Mouse (Mus musculus): ENCODE data around the gene Gm3139. TPM values are rescaled to one million over a fixed set of nuclear protein-coding genes. Genes with fewer than 3 reads are reported as not detected.
"Not testable (repeated sequence)": the region's sequence is repeated elsewhere in the genome, so short reads cannot be mapped to it uniquely, and the experiment has no call there.

The Gm3139 gene
- polyA plus RNA-seq (2015; fragmentation: Nextera tagmentation; extraction: Ambion mirVana): not detected in 2 replicates

DNA sequence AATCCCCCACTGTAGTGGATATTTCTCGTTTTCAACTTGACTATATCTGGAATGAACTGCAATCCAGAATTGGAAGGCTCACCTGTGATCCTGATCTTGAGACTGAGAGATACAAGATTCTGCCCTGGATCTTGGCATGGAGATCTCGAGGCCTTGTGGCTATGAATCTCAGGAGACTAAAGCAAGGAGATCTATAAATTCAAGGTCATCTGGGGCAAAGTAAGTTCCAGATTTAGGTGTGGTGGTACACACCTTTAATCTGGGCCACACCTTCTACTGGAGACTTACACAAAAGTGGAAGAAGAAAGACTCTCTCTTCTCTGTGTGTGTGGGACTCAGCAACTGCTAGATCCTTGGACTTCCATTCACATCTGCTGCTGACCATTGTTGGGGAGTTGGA, at the start of gene Gm3139:
Gene Gm3139 (plus strand): TSS at position 301 of the 400 bp plus-strand sequence.
- H3K27ac ChIP-seq; H3K4me2 ChIP-seq; ATAC-seq; H3K9ac ChIP-seq; H3K4me3 ChIP-seq; H3K36me3 ChIP-seq (ENCODE audit: poor library complexity, severe bottlenecking); H3K27me3 ChIP-seq; H3K9me3 ChIP-seq (replicated peaks); H3K4me1 ChIP-seq: not testable (repeated sequence)
- no CpG with 5 or more reads among the region's 2 CpGs for WGBS

Other genes starting within 250 kb of the Gm3139 start
- gene A430089I19Rik, start 219.5 kb upstream of the Gm3139 start, polyA plus RNA-seq (2015; fragmentation: Nextera tagmentation; extraction: Ambion mirVana): not detected in 2 replicates
- gene Gm6502, start 211.9 kb upstream of the Gm3139 start, polyA plus RNA-seq (2015; fragmentation: Nextera tagmentation; extraction: Ambion mirVana): not detected in 2 replicates
- gene AA792892, start 186.5 kb upstream of the Gm3139 start, polyA plus RNA-seq (2015; fragmentation: Nextera tagmentation; extraction: Ambion mirVana): not detected in 2 replicates
- gene Gm7682, start 80.5 kb upstream of the Gm3139 start, polyA plus RNA-seq (2015; fragmentation: Nextera tagmentation; extraction: Ambion mirVana): not detected in 2 replicates
- not detected in 2 replicates for gene Gm3147, start 90.1 kb downstream of the Gm3139 start, polyA plus RNA-seq (2015; fragmentation: Nextera tagmentation; extraction: Ambion mirVana)
- gene Gm6509, start 97.7 kb downstream of the Gm3139 start, polyA plus RNA-seq (2015; fragmentation: Nextera tagmentation; extraction: Ambion mirVana): not detected in 2 replicates
- not detected in 2 replicates for gene Gm6205, start 122.1 kb downstream of the Gm3139 start, polyA plus RNA-seq (2015; fragmentation: Nextera tagmentation; extraction: Ambion mirVana)

Data from forebrain, embryonic 13.5 days (tissue).